Mouse (Mus musculus) kidney, embryonic 16.5 days (tissue): ENCODE results near the gene Atf3. TPM values are rescaled to one million over a fixed set of nuclear protein-coding genes. Genes with fewer than 3 reads are reported as not detected.

Source experiments
- ATAC-seq: fragments of 200-750 bp; cut with Nextera tagmentation; 2 replicates; pipeline ENCODE4 v1.8.0; 2017; ENCODE audit warnings: moderate TSS enrichment; ENCODE audit not compliant: low FRiP score, low TSS enrichment
- H3K27ac ChIP-seq: fragments of 300-500 bp; sonication (generic); 2 replicates; pipeline ENCODE4 v1.5.1; 2014; ENCODE audit warnings: low read length
- H3K27me3 ChIP-seq: fragments of 300-500 bp; sonication (generic); 2 replicates; pipeline ENCODE4 v1.6.1; 2014; ENCODE audit warnings: low read length, control low read depth, mixed read lengths; ENCODE audit not compliant: insufficient read depth
- H3K36me3 ChIP-seq: fragments of 300-500 bp; sonication (generic); 2 replicates; pipeline ENCODE4 v1.6.1; 2014; ENCODE audit warnings: low read length, control low read depth, mixed read lengths; ENCODE audit not compliant: insufficient read depth
- H3K4me1 ChIP-seq: fragments of 300-500 bp; sonication (generic); 2 replicates; pipeline ENCODE4 v1.6.1; 2014; ENCODE audit warnings: low read length, control low read depth, mixed read lengths; ENCODE audit not compliant: insufficient read depth
- H3K4me2 ChIP-seq: fragments of 300-500 bp; sonication (generic); replicated peaks from 2 replicates; pipeline ENCODE4 v1.6.1; 2014; ENCODE audit warnings: low read depth, low read length
- H3K4me3 ChIP-seq: fragments of 300-500 bp; sonication (generic); 2 replicates; pipeline ENCODE4 v1.5.1; 2014; ENCODE audit warnings: mild to moderate bottlenecking, low read length
- H3K9ac ChIP-seq: fragments of 300-500 bp; sonication (generic); replicated peaks from 2 replicates; pipeline ENCODE4 v1.6.1; 2014; ENCODE audit warnings: low read length
- H3K9me3 ChIP-seq: fragments of 300-500 bp; sonication (generic); 2 replicates; pipeline ENCODE4 v1.6.1; 2016; ENCODE audit warnings: low read length, control low read depth
- WGBS: fragments of 180-500 bp; shearing (Covaris S2); extraction: QIAGEN DNeasy Blood & Tissue Kit; methylation state at CpG from one replicate; pipeline ENCODE4 v1.1.7; 2014; 5-methylcytosine and 5-hydroxymethylcytosine counted together
- polyA plus RNA-seq: library from polyadenylated mRNA; unstranded; fragments of >200 nt; fragmentation: Nextera tagmentation; extraction: Ambion mirVana; gene quantifications from 2 replicates; pipeline ENCODE4 v1.2.1, GENCODE M21; 2015

The Atf3 gene
- polyA plus RNA-seq, 1 experiment from 2014 or later = 4.4 TPM

GRCm38 (mm10) chr1:191256134-191256533 is 38.3 kb upstream of the Atf3 start:
- no peak overlapping the region for H3K9ac ChIP-seq
- no peaks in the 10 kb centered on the region for H3K36me3 ChIP-seq
- no peaks in the 10 kb centered on the region for H3K27me3 ChIP-seq
- no peak overlapping the region for H3K4me3 ChIP-seq
- peaks cover 8% of the 10 kb centered on the region; the same call in 1 of the 2 replicates for H3K4me1 ChIP-seq
- no peak overlapping the region for H3K27ac ChIP-seq
- H3K4me2 ChIP-seq = no peak overlapping the region
- 87% methylated on average over 5 of the region's 5 CpGs for WGBS
- ATAC-seq = no peak
- no peaks in the 10 kb centered on the region for H3K9me3 ChIP-seq

- H3K4me1 ChIP-seq = peaks cover 8% of the 10 kb centered on the region; the same call in 1 of the 2 replicates
- no peak overlapping the region for H3K27ac ChIP-seq
- H3K36me3 ChIP-seq = no peaks in the 10 kb centered on the region
- H3K27me3 ChIP-seq = no peaks in the 10 kb centered on the region
- no peak overlapping the region for H3K9ac ChIP-seq
- peak; percentile 59; the same call in 1 of the 2 replicates for ATAC-seq
- no peak overlapping the region for H3K4me2 ChIP-seq
- 25% methylated on average over 5 of the region's 5 CpGs for WGBS
- no peak overlapping the region for H3K4me3 ChIP-seq
- H3K9me3 ChIP-seq = no peaks in the 10 kb centered on the region
Measured at GRCm38 (mm10) chr1:191254448-191254847, 36.6 kb upstream of the Atf3 start.

GRCm38 (mm10) chr1:191253636-191254035 is 35.8 kb upstream of the Atf3 start:
- H3K36me3 ChIP-seq = no peaks in the 10 kb centered on the region
- peaks cover 8% of the 10 kb centered on the region; the same call in 1 of the 2 replicates for H3K4me1 ChIP-seq
- no peak overlapping the region for H3K4me3 ChIP-seq
- 81% methylated on average over 1 of the region's 1 CpGs for WGBS
- ATAC-seq = no peak
- no peaks in the 10 kb centered on the region for H3K27me3 ChIP-seq
- no peak overlapping the region for H3K27ac ChIP-seq
- no peaks in the 10 kb centered on the region for H3K9me3 ChIP-seq
- H3K4me2 ChIP-seq = no peak overlapping the region
- no peak overlapping the region for H3K9ac ChIP-seq

GRCm38 (mm10) chr1:191249975-191250374 is 32.1 kb upstream of the Atf3 start:
- Histone ChIP-seq H3K9ac (no peak overlapping the region), H3K27me3 (no peaks in the 10 kb centered on the region), H3K4me2 (no peak overlapping the region), H3K4me1 (no peaks in the 10 kb centered on the region), H3K27ac (no peak overlapping the region), H3K36me3 (no peaks in the 10 kb centered on the region), H3K4me3 (no peak overlapping the region), H3K9me3 (0 out of 2 replicates have a peak, but pooled peaks cover 5% of the 10 kb centered on the region)
- WGBS = 94% methylated on average over 3 of the region's 3 CpGs
- no peak for ATAC-seq

GRCm38 (mm10) chr1:191248423-191248822 is 30.6 kb upstream of the Atf3 start:
- Histone ChIP-seq H3K27ac (no peak overlapping the region), H3K4me1 (no peaks in the 10 kb centered on the region), H3K27me3 (no peaks in the 10 kb centered on the region), H3K4me2 (no peak overlapping the region), H3K36me3 (no peaks in the 10 kb centered on the region), H3K4me3 (no peak overlapping the region), H3K9me3 (0 out of 2 replicates have a peak, but pooled peaks cover 5% of the 10 kb centered on the region), H3K9ac (no peak overlapping the region)
- WGBS = 74% methylated on average over 1 of the region's 1 CpGs
- ATAC-seq = no peak

GRCm38 (mm10) chr1:191247561-191247960 is 29.7 kb upstream of the Atf3 start:
- WGBS = 97% methylated on average over 1 of the region's 1 CpGs

GRCm38 (mm10) chr1:191243855-191244254 is 26.0 kb upstream of the Atf3 start:
- Histone ChIP-seq H3K9ac (no peak overlapping the region), H3K4me3 (no peak overlapping the region), H3K27me3 (no peaks in the 10 kb centered on the region), H3K27ac (no peak overlapping the region), H3K9me3 (0 out of 2 replicates have a peak, but pooled peaks cover 5% of the 10 kb centered on the region), H3K4me2 (no peak overlapping the region), H3K36me3 (no peaks in the 10 kb centered on the region), H3K4me1 (no peaks in the 10 kb centered on the region)
- 76% methylated on average over 4 of the region's 4 CpGs for WGBS
- ATAC-seq = no peak

More at GRCm38 (mm10) chr1:191247561-191247960, 29.7 kb upstream of the Atf3 start:
- Histone ChIP-seq H3K36me3 (no peaks in the 10 kb centered on the region), H3K4me2 (no peak overlapping the region), H3K9ac (no peak overlapping the region), H3K27ac (no peak overlapping the region), H3K9me3 (0 out of 2 replicates have a peak, but pooled peaks cover 5% of the 10 kb centered on the region), H3K4me1 (no peaks in the 10 kb centered on the region), H3K27me3 (no peaks in the 10 kb centered on the region), H3K4me3 (no peak overlapping the region)
- no peak for ATAC-seq

GRCm38 (mm10) chr1:191242065-191242698 is 24.3 kb upstream of the Atf3 start:
- Histone ChIP-seq H3K9me3 (0 out of 2 replicates have a peak, but pooled peaks cover 5% of the 10 kb centered on the region), H3K4me2 (no peak overlapping the region), H3K27me3 (no peaks in the 10 kb centered on the region), H3K9ac (no peak overlapping the region), H3K4me3 (no peak overlapping the region), H3K4me1 (no peaks in the 10 kb centered on the region), H3K27ac (no peak overlapping the region), H3K36me3 (no peaks in the 10 kb centered on the region)
- 77% methylated on average over 12 of the region's 12 CpGs for WGBS
- no peak; the same call in 1 of the 2 replicates for ATAC-seq

GRCm38 (mm10) chr1:191241574-191241973 is 23.7 kb upstream of the Atf3 start:
- ATAC-seq = no peak
- 88% methylated on average over 1 of the region's 1 CpGs for WGBS

GRCm38 (mm10) chr1:191239602-191240001 is 21.8 kb upstream of the Atf3 start:
- H3K27me3 ChIP-seq = no peaks in the 10 kb centered on the region
- H3K36me3 ChIP-seq = no peaks in the 10 kb centered on the region
- WGBS = 75% methylated on average over 4 of the region's 4 CpGs
- no peak for ATAC-seq
- H3K4me2 ChIP-seq = no peak overlapping the region
- H3K4me1 ChIP-seq = no peaks in the 10 kb centered on the region
- no peak overlapping the region for H3K9ac ChIP-seq
- H3K9me3 ChIP-seq = no peaks in the 10 kb centered on the region
- no peak overlapping the region for H3K4me3 ChIP-seq
- no peak overlapping the region for H3K27ac ChIP-seq

More at GRCm38 (mm10) chr1:191241574-191241973, 23.7 kb upstream of the Atf3 start:
- no peak overlapping the region for H3K4me3 ChIP-seq
- H3K9me3 ChIP-seq = 0 out of 2 replicates have a peak, but pooled peaks cover 3% of the 10 kb centered on the region
- no peaks in the 10 kb centered on the region for H3K4me1 ChIP-seq
- no peaks in the 10 kb centered on the region for H3K36me3 ChIP-seq
- H3K9ac ChIP-seq = no peak overlapping the region
- H3K27me3 ChIP-seq = no peaks in the 10 kb centered on the region
- H3K4me2 ChIP-seq = no peak overlapping the region
- H3K27ac ChIP-seq = no peak overlapping the region
